Mouse (Mus musculus) MEL (cell line): ENCODE measurements around the gene Slc22a7.

Experiments used
- CHD2 ChIP-seq: IDR thresholded peaks from 2 replicates; pipeline ENCODE4 v1.6.1; 2011; ENCODE audit warnings: low read length, improper control_type of control experiment
- CTCF ChIP-seq, 3 experiments: IDR thresholded peaks in 2 of 3; conservative IDR thresholded peaks in 1 of 3; 2 replicates each; pipeline ENCODE4 v1.5.1; 2011 to 2012; ENCODE audit warnings: low read length in 3 of 3, low read depth in 2 of 3, mild to moderate bottlenecking in 2 of 3, improper control_type of control experiment in 1 of 3, inconsistent platforms in 1 of 3, mixed read lengths in 1 of 3, moderate library complexity in 1 of 3; ENCODE audit not compliant: control insufficient read depth in 1 of 3, insufficient read depth in 1 of 3, poor library complexity in 1 of 3, severe bottlenecking in 1 of 3
- GATA1 ChIP-seq: IDR thresholded peaks from 2 replicates; pipeline ENCODE4 v1.6.1; 2011; ENCODE audit warnings: low read depth, low read length, improper control_type of control experiment
- HCFC1 ChIP-seq: IDR thresholded peaks from 2 replicates; pipeline ENCODE4 v1.6.1; 2012; ENCODE audit warnings: low read depth, mild to moderate bottlenecking, inconsistent platforms, low read length, improper control_type of control experiment, moderate library complexity
- MAX ChIP-seq: IDR thresholded peaks from 2 replicates; pipeline ENCODE4 v1.6.1; 2011; ENCODE audit warnings: low read length, improper control_type of control experiment
- SIN3A ChIP-seq: IDR thresholded peaks from 2 replicates; pipeline ENCODE4 v1.6.1; 2012; ENCODE audit warnings: low read length, improper control_type of control experiment, inconsistent platforms
- USF1 ChIP-seq: IDR thresholded peaks from 2 replicates; pipeline ENCODE4 v1.6.1; 2014; ENCODE audit warnings: low read depth, mild to moderate bottlenecking, inconsistent platforms, low read length, improper control_type of control experiment, moderate library complexity
- ZNF384 ChIP-seq: IDR thresholded peaks from 2 replicates; pipeline ENCODE4 v1.6.1; 2012; ENCODE audit warnings: low read depth, mild to moderate bottlenecking, inconsistent platforms, low read length, improper control_type of control experiment

DNA sequence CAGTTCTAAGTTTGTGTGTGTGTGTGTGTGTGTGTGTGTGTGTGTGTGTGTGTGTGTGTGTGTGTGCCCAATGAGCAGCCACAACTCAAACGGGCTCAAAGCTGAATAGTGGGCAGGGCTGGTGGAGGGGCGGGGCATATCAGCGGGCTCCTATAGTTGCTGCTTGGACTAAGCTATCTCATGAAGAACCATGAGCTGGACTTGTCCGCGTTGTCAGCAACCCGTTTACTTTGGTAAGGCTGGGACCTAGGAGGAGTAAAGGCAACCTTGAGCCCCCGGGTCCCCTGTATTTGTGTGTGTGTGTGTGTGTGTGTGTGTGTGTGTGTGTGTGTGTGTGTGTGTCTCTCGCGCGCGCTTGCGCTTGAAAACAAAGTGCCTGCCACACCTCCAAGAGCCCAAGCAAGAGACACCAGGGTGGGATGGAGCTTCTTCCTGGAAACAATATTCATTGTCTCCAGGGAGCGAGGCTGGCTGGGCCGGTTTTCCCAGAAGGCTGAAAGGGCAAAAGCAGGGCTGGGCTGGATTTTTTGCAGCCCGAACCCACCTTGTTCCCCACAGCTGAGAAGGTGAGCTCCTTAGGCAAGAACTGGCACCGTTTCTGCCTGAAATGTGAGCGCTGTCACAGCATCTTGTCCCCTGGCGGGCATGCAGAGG lies 9.4 kb downstream of the Slc22a7 start, which contains the start of gene Crip3:
- no peak for TF ChIP-seq MAX
- no peak for TF ChIP-seq USF1
- TF ChIP-seq CTCF (IDR thresholded peaks at IDR 0.05 in 2 of 3, conservative IDR thresholded peaks at IDR 0.05 in 1 of 3; ENCODE audit: control insufficient read depth in 1 of 3, insufficient read depth in 1 of 3, low read depth in 2 of 3, low read length in 3 of 3, poor library complexity in 1 of 3, severe bottlenecking in 1 of 3) = no peak
- TF ChIP-seq ZNF384 = no peak
- TF ChIP-seq HCFC1 = no peak
- TF ChIP-seq SIN3A = no peak
- TF ChIP-seq GATA1 = no peak
- no peak for TF ChIP-seq CHD2
